Mouse (Mus musculus) testis, adult 2 months (tissue): Measurements from ENCODE around the gene Kif21b.

Experiments used
- CTCF ChIP-seq: fragments of 200-500 bp; IDR thresholded peaks from 2 replicates; pipeline ENCODE4 v1.5.1; 2012; ENCODE audit warnings: low read depth, mild to moderate bottlenecking, inconsistent platforms, low read length, moderate library complexity; ENCODE audit not compliant: control insufficient read depth, insufficient read depth, insufficient replicate concordance
- POLR2A ChIP-seq: fragments of 200-500 bp; IDR thresholded peaks from 2 replicates; pipeline ENCODE4 v1.6.1; 2012; ENCODE audit warnings: low read depth, mild to moderate bottlenecking, inconsistent platforms, low read length, moderate library complexity; ENCODE audit not compliant: control insufficient read depth

GRCm38 (mm10) chr1:136149702-136150101 lies 18.5 kb downstream of the Kif21b start:
- TF ChIP-seq CTCF = no peak
- no peak for TF ChIP-seq POLR2A
